Mouse (Mus musculus) mouse embryonic stem cell (cell line): ENCODE measurements around the gene Clasp1.

Experiments used
- in situ Hi-C, 2 experiments: fragments of 300-500 bp; cut with MboI; formaldehyde crosslinking; loops; 1 replicate in 1 of 2; 3 replicates in 1 of 2; pipeline ENCODE4 v1.14.3; 2019 to 2020; ENCODE audit warnings: low sequenced_read_pairs in 2 of 2, low pct_unique_long_range_greater_than_20kb in 1 of 2, mixed read lengths in 1 of 2; ENCODE audit not compliant: unreplicated experiment in 1 of 2

Clasp1 gene

DNA sequence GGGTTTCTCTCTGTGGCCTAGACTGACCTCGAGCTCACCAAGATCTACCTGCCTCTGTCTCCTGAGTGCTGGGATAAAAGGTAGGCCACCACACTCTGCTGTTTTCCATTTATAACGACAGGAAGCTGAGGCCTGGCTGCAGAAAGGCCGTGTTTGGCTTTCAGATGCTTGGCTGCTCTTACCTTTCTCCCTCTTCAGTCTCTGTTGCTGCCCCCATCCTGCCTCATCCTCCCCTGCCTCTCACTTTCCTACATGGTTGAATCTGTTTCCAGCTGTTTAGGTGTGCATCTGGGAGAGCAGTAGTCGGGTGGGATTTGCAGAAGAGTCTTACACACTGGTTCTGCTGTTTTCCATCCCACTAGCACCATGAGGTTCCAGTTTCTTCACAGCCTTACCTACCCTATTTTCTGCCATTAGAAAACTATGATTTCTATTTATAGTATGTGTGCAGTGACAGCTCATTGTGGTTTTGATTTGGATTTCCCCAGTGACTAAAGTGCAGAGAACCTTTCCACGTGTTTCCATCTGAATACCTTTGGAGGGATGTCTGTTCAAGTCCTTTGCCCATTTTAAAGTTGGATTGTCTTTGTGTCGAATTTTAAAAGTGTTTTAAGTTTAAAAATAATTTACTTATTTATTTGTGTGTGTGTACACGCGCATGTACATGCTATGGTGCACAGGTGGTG lies 10.9 kb downstream of the Clasp1 start:
- in situ Hi-C loops: no loop called here

DNA sequence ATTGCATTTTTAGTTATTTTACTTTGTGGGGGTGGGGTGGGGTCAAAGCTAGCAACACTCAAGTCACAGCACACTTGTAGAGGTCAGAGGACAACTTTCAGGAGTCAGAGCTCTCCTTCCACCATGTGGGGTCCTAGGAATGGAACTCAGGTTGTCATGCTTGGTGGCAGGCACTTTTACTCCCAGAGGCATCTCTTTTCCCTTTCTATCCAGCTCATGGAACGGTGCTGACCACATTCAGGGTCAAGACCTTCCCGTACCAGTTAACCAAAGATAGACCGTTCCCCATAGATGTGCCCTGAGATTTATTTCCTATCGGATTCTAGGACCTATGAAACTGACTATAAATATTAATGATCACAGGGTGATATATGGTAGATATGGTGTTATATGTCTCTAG lies 13.1 kb downstream of the Clasp1 start:
- in situ Hi-C loops: no loop called here

DNA sequence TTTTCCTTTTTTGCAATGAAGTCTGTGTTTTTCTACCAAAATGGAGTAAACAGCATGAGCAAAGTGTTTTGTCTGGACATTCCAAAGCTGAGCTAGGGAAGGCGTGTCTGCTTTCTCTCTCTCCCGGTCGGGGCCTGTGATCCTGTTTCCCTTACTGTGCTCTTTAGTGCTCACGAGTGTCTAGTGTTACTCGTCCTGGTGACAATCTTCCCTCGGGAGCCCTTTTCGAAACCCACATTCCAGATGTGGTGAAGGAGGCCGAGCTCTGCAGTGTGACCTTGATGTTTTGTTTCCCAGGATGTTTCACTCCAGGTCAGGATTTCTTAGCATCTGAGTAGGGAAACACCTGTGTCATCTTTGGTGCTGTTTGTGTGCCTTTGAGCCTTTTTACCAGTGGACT lies 13.7 kb downstream of the Clasp1 start:
- in situ Hi-C loops: no loop called here

DNA sequence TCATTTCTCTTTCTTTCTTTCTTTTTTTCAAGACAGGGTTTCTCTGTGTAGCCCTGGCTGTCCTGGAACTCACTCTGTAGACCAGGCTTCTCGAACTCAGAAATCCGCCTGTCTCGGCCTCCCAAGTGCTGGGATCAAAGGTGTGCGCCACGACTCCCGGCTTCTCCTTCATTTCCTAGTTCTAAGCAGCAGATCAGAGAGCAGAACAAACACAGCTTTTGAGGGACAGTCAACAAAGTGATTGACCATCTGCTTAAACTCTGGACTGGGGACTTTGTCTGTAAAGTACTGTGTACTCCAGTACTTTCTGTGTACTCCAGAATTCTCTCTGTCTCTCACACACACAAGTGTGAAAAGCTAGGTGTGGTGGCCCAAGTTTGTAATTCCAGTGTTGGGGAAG lies 14.1 kb downstream of the Clasp1 start:
- in situ Hi-C loops: no loop called here

DNA sequence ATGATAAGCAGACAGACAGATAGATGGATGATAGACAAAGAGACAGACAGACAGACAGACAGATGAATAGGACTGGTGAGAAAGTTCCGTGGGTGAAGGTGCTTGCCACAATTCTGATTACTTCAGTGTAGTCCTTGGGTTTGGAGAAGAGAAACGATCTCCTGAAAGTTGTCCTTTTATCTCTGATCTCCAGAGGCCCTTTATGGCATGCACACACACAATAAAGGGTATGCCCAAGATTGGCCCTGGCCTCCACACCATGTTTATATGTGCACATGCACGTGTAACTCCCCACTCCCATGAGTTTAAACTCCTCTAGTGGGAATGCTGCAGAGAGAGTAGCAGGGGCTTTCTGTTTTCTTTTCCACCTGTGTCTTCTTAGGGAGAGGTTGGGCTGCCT lies 14.6 kb downstream of the Clasp1 start:
- in situ Hi-C loops: no loop called here

DNA sequence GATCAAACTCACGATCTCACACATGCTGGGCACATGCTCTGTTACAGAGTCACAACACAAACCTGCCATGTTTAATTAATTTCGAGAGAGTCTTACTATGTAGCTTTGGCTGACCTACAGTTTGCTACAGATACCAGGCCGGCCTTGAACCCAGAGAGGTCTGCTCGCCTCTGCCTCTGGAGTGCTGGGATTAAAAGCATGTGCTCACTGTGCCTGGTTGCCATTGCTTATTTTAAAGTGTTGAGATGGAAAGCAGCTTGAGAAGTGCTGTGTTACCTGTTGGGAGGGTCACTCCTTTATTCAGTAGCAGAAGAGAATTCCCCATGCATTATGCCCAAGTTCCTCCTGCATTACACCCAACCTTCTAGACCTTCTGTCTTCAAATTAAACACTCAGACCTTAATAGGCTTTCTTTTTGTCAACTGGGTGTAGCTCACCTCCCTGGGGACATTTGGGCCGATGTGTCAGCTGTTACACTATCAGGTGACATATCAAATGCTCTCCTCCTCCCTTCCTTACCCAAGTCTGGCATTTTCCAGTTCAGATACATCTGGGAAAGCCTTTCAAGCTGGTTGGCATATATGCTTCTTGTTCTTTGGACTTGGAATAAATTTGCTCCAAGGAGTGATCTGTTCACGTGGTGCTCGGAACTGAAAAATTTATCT lies 18.9 kb downstream of the Clasp1 start:
- in situ Hi-C loops: no loop called here

DNA sequence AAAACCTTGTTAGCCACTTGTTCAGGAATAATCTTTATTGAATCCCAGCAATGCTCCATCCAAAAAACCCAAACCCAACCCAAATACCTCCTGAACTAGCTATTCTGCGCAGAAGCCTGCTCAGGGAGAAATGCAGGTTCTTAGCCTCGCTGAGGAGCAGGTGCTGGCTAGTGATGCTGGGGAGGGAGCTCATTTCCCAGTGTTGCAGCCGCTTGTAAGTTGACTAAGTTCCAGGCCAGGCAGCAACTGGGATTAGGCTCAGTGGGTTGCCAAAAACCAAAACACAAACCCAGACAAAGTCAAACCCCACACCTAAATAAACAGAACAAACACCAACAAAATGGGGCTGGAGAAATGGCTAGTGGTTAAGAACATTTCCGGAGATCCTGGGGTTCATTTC lies 20.4 kb downstream of the Clasp1 start:
- in situ Hi-C loops: no loop called here

DNA sequence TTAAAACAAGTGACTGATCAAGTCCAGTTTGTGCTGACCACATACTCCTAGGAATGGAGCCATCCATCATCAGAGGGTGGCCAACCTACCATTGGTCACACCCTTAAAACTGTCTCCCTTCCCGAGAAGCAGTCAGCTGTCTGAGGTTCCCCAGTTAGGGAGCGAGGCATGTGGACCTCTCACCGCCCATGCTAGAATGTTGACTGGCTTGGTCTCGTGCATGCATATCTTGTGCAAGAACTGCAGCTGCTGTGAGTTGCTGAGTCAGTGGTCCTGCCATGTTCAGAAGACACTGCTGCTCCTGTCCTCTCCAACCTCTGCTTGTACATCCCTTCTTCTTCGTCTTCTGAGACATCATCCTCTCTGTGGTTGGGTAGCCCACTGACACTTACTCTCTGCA lies 22.0 kb downstream of the Clasp1 start:
- in situ Hi-C loops: no loop called here

DNA sequence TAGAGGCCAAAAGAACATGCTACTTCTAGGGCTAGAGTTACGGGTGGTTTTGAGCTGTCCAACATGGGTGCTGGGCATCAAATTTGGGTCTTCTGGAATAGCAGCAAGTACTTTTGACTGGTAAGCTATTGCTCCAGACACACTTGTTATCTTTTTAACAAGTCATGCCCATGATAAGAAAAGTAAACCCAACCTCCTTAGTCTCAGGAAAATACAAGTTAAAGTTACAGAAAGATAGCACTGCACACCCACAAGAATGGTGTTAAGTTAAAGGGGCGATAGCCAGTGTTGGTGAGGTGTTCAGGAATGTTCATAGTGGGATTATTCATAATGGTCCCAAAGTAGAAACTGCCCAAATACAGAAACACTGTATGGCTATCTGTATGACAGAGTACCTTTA lies 24.3 kb downstream of the Clasp1 start:
- in situ Hi-C loops: no loop called here

DNA sequence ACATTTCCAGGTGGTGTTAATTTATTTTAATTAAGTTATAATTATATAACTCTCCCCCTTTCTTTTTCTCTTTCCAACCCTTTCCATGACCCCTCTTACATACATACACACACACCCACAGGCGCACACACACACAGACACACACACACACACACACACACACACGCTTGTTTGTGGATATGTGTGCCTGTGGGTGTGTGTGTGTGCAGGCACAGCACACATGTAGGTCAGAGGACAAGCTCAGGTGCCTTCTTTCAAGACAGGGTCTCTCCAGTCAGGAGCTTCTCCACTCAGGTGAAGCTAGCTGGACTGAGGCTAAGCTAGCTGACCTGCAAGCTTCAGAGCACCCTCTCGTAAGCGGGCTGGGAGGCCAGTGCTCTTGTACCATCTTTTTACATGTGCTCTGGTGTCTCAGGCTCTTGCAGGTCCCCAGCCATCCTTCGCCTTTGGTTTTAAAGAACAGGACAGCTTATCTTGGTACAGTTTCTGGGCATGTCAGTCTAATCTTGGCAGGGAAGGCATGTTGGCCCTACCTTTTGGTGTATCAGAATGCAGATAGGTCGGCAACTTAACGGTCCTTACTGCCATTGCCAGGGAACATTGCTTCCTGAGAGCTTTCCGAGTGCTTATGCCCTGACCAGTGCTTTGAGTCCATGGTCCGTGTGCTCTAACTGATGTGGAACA lies 28.3 kb downstream of the Clasp1 start:
- in situ Hi-C loops: no loop called here

DNA sequence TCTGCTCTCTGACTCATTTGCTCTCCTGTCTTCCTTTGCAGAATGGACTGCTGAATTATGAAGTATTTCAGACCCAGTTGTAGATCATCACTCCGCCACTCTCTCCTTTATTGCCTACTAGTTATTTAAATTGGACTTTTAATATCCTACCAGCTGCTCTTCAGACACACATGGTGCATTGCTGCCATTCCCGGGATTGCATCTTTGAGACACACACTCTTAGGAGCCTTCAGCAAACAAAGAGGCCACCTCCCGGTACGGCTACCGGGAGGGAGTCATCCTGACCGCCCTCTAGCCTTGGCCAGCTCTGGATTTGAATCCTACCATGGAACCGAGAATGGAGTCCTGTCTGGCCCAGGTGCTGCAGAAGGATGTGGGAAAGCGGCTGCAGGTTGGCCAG lies 30.5 kb downstream of the Clasp1 start:
- in situ Hi-C loops: no loop called here

DNA sequence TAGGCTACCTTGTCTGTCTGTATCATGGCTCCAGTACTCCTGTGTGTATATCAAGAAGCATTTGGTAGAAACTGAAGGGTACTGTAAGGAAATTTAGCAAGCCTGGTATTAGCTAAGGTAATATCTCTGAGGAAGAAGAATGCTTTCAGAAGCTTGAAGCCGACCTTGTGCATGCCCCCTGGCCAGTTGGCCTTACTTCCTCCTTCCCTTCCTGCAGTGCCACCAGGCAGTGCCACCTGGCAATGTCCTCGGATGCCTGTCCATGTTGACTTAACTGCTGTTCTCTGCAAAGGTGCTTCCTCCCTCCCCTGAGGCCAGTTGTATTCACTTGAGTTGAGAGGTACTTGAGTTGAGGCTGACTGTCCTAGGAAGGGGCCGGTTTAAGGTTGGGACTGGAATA lies 32.3 kb downstream of the Clasp1 start:
- in situ Hi-C loops: no loop called here

DNA sequence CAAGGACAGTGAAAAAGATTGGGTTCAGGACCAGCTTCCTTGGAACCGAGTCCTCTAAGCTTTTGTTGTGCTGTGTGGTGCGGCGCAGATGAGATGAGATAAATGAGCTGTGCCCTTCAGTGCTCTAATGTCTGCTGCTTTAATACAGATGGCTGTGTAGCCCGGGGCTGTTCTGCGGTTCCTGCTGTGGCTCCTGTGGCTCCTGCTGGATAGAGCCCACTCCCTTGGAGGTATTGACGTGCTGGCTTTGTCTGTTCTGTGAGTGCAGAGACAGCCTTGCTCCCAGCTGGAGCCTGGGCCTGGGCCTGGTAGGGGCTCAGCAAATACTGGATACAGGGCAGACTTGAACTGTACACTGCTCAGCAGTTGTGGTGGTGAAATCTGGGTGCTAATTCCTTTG lies 34.0 kb downstream of the Clasp1 start:
- in situ Hi-C loops: no loop called here

DNA sequence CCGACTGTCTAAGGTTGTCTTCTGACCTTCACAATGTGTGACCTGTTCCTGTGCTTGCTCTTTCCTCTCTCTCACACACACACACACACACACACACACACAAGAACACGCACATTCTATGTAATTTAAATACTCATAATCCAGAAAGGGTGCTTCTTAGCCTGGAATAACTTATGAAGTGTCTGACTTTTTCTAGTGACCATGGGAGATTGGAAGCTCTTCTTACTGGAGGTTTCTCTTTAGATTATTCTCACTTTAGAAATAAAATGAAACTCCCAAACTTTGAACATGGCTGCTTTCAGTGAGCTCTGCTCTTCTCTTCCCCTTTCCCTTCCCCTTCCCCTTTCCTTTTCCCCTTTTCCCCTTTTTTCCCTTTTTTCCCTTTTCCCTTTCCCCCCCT lies 37.1 kb downstream of the Clasp1 start:
- in situ Hi-C loops: no loop called here

DNA sequence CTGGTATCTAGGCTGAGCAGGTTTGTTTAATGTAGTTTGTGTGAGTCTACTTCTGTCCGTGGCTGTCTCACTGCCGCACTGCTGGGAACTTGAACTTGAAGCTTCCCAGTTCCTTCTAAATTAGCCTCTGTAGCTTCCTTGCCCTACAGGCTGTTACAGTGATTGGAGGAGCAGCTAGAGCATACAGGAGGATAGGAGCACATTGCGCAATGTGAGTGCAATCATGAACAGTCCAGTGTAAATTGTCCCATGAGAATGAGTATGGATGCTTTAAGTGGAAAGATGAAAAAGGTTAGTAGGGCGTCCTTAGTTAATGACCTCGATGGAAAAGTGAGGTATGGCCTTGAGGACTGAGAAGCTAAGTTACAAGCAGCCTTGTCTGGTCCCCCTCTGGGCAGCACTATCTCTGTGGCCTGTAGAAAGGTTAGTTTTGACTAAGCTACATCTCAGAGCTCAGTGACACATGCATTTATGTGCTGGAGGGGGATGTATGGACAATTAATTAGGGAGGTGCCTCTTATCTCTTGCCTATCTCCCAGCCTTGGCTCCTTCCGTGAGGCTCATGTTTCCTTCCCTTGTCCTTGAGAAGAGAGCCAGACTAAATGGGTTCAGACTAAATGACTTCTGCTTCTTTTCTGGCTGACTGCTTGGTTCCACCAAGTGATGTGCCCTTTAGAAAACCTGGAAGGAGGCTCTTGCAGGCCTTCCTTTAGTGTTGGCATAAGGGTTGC lies 39.7 kb downstream of the Clasp1 start:
- in situ Hi-C loops: no loop called here

DNA sequence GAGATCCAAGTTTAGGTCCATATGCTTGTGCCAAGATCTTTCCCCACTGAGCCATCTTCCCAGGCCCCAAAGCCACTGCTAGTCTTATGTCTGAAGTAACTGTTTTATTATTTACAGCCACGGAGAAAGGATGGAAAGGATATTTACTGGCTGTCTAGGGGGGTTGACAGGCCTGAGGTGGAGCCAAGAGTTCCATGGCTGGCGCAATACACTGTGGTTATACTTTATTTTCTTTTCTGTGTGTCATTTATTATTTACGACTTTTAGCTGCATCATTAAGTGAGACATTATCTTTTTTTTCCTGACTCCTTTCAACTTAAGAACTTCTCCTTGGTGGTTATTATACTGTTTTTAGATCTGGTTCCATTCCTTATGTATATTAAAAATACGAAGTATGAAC lies 42.7 kb downstream of the Clasp1 start:
- in situ Hi-C loops: no loop called here

DNA sequence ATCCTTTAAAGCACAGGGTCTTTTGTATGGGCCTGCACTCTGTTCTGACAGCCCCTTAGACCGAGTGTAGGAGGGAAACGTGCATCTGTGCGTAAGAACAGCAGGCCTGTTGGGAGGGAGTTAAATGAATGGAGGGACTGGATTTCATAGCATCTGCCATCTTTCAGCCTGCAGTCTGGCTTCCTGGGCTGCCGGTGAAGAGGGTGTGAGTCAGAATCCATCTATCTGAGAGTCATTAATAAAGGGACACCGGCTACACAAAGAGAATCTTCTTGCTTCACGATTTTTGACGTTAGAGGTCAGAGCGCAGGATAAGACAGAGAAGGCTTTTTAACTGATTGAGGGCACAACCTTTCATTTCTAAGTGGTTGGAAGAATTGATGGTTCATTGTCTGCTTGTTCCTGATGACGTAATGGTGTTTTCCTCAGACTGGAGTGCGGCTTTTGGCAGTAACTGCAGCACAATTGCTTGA lies 46.2 kb downstream of the Clasp1 start:
- in situ Hi-C loops: no loop called here

DNA sequence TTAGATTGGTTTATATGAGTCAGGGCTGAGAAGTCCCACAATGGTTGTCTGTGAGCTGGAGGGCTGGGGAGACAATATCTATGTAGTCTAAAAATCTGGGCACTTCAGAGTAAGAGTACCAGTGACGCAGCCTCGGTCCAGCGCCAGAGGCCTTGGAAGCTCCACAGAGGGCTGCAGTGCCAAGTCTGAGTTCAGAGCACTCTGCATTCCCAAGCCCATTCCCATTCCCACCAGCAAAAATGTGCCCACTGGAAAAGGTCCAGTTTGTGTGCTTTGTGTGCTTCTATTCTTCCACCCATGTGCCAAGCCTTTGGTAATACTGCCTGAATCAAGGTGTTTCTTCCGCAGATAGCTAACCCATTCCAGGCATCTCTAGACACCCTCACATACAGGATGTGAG lies 49.0 kb downstream of the Clasp1 start:
- in situ Hi-C loops: no loop called here

DNA sequence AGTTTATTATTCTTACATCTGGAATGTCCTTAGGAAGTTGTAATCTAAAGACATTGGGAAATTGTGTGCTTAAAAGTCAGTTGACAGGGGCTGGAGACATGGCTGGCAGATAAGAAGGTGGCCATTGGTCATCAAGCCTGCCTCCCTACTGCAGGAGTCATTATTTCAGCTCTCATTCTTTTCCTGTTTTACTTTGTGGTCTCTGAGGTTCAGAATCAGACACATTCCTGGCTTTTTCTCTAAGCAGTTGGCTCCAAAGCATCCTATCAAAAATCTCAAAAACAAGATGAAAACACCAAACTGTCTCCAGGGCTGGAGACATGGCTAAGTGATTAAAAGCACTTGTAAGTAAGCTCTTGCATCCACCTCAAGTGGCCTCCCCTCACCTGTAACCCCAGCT lies 49.5 kb downstream of the Clasp1 start:
- in situ Hi-C loops: no loop called here
